Mouse (Mus musculus): Measurements from ENCODE around the gene Rnf38.

Gene Rnf38

GRCm38 (mm10) chr4:44113393-44114138 lies 120.0 kb downstream of the Rnf38 start:
- DNase-seq = peak; percentile 26

- DNase-seq = no peak
Measured at GRCm38 (mm10) chr4:44112741-44113140, 120.8 kb downstream of the Rnf38 start.

- no peak for DNase-seq
Measured at GRCm38 (mm10) chr4:44110771-44111170, 122.8 kb downstream of the Rnf38 start.

- DNase-seq = no peak
Measured at GRCm38 (mm10) chr4:44108297-44108696, 125.3 kb downstream of the Rnf38 start.

DNA sequence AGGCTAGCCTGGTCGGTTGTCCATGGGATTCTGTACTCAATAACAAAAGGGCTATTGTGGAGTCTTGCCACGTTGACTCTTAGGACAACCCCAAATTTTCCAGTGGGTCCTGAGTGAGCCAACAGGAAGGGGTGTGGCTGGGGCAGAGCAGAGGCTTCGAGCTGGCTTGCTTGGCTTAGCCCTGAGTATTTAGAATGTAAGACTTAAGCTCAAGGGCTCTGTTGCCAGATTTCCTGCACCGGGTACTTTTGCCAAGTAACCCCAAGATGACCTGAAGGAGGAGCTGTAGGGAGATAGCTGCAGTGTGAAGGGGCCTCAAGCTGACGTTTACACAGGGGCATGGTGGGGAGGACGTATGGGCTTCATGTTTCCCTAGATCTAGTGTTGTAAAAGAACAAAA lies 126.2 kb downstream of the Rnf38 start:
- no peak for DNase-seq

GRCm38 (mm10) chr4:44106297-44106821 lies 127.2 kb downstream of the Rnf38 start:
- peak; percentile 71 for DNase-seq

DNA sequence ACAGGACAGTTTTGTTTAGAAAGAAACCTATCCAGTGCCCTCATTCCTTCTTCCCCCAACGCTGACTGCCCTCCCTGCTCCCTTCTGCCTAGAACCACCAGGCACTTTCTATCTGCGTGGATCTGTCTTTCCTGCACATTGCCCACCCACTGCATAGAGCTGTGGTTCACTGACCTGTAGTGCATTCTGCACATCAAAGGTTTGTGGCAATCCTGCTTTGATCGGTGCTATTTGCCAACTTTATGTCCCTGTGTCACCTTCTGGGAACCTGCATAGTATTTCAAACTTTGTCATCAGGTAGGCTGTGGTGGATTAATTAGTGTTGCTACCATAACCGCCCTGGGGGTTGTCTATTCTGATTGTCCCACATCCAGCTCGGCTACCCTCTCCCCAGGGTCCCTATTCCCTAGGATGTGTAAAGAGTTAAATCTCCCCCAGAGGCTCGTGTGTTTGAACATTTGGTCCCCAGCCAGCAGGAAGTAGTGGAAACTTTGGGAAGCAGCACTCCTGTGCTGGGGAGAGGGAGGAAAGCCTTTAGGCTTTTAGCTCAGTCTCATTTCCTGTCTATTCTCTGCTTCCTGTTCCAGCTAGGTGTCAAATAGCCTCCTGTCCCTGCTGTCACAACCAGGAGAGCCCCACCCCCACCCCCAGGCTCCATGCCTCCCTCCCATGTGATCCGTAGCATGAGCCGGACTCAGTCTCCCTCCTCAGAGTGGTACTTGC lies 129.2 kb downstream of the Rnf38 start:
- no peak for DNase-seq

GRCm38 (mm10) chr4:44103620-44104019 lies 130.0 kb downstream of the Rnf38 start:
- no peak for DNase-seq

DNA sequence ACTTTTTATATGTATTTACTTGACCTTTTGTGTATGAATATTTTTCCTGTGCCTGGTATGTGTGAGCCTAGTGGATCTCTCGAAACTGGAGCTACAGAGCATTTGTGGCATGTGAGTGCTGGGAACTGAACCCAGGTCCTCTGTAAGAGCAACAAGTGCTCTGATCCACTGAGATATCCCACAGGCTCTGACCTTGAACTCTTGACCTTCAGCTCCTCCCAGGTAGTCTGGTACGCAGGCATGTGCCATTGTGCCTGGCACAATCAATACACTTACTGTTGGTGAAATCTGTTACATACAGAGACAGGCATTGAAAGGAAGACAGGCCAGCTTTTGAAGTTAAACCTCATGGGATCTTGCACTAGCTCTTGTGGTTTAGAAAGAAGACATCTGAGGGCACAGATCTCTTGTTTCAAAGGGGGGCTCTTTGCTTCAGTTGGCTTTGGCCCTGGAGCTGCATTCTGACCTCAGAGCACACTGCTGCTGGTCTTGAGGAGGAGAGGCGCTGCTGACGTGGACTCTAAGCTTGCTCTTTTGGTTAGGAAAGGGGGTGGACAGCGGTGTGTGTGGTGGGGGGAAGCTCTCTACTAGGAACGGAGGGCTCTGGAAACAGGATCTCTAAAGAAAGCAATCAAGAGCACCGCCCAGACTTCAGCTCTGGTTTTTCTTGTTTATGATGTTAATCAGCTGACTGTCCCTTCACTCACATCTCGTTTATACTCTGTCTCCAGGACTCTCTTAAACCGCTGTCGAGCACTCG lies 135.8 kb downstream of the Rnf38 start:
- DNase-seq = no peak

GRCm38 (mm10) chr4:44094475-44094874 lies 139.1 kb downstream of the Rnf38 start:
- no peak for DNase-seq

- no peak for DNase-seq
Measured at GRCm38 (mm10) chr4:44092359-44092758, 141.2 kb downstream of the Rnf38 start.

GRCm38 (mm10) chr4:44085566-44085965 lies 148.0 kb downstream of the Rnf38 start:
- DNase-seq = no peak

- no peak for DNase-seq
Measured at GRCm38 (mm10) chr4:44084602-44085325, 148.8 kb downstream of the Rnf38 start.

DNA sequence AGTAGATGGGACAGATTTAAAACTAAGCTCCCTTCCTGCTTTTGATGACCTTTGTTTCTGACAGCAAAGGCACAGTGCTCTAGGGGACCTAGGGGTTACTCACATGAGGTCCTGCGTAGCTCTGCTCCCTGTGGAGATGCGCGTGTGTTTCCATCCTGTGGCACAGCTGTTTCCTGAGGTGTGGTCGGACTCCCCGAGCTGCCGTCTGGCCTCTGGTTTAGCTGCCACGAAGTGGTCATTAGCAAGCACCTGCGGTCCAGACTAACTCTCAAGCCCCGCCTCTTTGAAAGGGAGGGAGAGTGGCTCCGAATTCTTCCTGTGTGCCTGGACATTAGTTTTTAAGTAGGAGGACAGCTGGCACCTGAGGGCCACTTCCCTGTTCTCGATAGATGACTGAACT lies 149.6 kb downstream of the Rnf38 start, which contains the start of gene Gne:
Gne (minus strand) TSS at position 233 of the 400 bp plus-strand sequence.
- DNase-seq = no peak

DNA sequence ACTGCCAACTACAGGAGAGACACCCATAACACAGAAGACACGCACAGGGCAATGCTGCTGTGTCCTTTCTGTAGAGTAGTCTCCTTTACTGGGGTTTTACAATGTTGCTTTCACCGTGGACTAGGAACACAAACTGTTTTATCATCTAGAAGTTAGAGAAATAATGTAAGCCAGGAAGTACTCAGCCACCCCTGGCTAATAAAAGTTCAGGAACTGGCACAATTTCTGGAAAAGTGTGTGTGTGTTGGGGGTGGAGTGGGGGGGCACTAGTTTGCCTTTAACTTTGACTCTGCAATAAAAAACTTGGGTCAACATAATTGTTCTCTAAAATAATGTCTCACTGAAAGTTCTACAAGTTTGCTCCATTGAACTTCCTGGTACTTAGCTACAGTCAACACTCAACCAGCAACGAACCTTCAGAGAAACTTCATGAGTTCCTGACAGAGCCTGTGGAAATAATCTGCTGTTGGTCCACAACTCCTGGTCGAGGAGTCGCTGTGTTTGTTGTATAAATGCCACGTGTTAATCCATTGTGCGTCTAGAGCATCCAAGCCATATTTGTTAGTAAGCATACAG lies 155.1 kb downstream of the Rnf38 start:
- DNase-seq = no peak

All from retina, postnatal 1 day (tissue).